Mouse (Mus musculus) heart, postnatal 14 days (tissue): ENCODE data around the gene Hist1h1d. TPM values are rescaled to one million over a fixed set of nuclear protein-coding genes. Genes with fewer than 3 reads are reported as not detected.
"Not testable (repeated sequence)": the region's sequence is repeated elsewhere in the genome, so short reads cannot be mapped to it uniquely, and the experiment has no call there.

ENCODE experiments used
- DNase-seq, 2 experiments: peaks; one replicate each; pipeline ENCODE4 v3.0.0; 2021 to 2022
- intact Hi-C: fragments of 180-260 bp; cut with DNase I; formaldehyde crosslinking; loops from one replicate; pipeline ENCODE4 v1.15.1; 2025
- total RNA-seq, 2 experiments: library from RNA; stranded (reverse); gene quantifications; 2 replicates each; pipeline ENCODE4 v1.2.3; 2021

Gene Hist1h1d
- total RNA-seq, 2 experiments from 2014 or later, result 5.2 to 11.7 TPM

DNA sequence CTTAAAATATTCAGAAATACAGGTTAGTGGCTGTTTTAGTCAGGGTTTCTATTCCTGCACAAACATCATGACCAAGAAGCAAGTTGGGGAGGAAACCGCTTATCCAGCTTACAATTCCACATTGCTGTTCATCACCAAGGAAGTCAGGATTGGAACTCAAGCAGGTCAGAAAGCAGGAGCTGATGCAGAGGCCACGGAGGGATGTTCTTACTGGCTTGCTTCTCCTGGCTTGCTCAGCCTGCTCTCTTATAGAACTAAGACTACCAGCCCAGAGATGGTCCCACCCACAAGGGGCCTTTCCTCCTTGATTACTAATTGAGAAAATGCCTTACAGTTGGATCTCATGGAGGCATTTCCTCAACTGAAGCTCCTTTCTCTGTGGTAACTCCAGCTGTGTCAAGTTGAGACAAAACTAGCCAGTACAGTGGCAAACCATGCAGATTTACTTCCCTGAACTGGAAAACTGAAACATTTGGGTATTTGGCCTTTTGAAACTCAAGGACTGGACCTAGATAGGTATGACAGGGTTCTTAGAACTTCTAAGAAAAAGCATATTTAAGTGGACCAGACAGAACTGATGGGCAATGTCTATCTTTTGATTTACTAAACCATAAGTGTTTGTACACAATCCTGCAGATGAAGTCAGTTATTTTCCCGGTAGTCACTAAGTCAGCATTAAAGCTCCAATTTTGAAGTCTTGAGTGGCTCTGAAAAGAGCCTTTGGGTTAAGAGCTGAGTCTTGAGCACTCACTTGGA, 10.7 kb upstream of the Hist1h1d start:
- not testable (repeated sequence) for DNase-seq
- intact Hi-C loops, result loop anchor here (5.0 kb wide), 1 partner anchor 155 kb away; the partner anchor contains the start of genes Hist1h1t and Hist1h4c

- intact Hi-C loops, result loop anchor here (5.0 kb wide), 1 partner anchor 154 kb away; the partner anchor contains the start of genes Hist1h1t and Hist1h4c
- DNase-seq, result peak; percentile 40 to 58
Measured at GRCm38 (mm10) chr13:23542999-23543607, 10.0 kb upstream of the Hist1h1d start, which contains the start of gene Hist1h2bh. Hist1h2bh (minus strand) TSS chr13:23543392.

GRCm38 (mm10) chr13:23543965-23544786, 8.9 kb upstream of the Hist1h1d start, which contains the start of gene Hist1h3f:
Hist1h3f (plus strand) TSS chr13:23544052.
- intact Hi-C loops, result loop anchor here (5.0 kb wide), 1 partner anchor 153 kb away; the partner anchor contains the start of genes Hist1h1t and Hist1h4c
- peak; percentile 68 for DNase-seq

DNA sequence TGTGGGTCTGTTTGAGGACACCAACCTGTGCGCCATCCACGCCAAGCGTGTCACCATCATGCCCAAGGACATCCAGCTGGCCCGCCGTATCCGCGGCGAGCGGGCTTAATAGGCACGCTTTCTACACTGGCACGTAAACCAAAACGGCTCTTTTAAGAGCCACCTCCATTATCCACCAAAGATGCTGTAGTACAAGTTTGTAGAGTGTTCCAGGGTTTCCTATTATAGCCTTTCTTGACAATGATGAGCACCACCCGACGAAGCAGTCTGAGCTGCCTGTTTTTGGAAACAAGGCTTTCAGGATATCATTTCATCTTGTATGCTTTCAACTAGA, 8.3 kb upstream of the Hist1h1d start:
- not testable (repeated sequence) for DNase-seq
- intact Hi-C loops, result loop anchor here (5.0 kb wide), 1 partner anchor 153 kb away; the partner anchor contains the start of genes Hist1h1t and Hist1h4c

DNA sequence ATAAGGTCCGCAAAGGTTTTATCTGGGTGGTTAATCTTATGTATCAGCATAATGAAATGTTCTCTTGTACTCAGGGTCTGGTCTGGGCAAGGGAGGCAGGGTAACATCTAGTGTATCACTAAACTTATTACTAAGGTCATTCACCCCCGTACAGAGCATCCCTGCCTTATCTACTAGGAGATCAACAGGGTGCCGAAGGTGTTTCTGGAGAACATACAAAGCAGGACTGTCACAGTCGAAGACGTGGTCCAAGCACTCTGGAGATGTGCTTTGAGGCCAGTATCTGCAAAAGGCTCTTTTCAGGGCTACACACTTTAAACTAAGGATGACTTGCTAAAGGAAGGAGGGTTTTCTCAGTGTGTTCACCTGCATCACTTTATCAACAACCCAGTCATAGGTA, 6.4 kb upstream of the Hist1h1d start:
- DNase-seq, result no peak
- intact Hi-C loops, result no loop called here

DNA sequence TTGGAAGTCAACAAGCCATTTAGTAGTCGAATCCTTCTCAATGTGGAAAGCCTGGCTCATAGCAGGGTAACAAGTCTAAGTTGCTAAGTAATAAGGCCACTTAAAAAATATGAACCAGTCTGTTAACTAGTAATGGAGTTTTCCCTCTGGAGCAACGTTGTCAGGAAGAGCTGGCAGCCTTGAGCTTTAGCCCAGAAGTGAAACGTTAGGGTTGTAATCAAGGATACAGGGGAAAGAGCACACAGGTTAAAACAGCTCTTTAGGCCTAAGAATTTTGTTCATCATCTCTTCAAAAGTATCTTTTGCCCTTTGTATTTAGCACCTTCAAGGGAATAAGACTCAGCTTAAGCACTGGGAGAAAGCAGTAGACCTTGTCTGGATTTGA, 2.3 kb upstream of the Hist1h1d start:
- intact Hi-C loops, result no loop called here
- DNase-seq, result no peak

GRCm38 (mm10) chr13:23551146-23551834, 1.8 kb upstream of the Hist1h1d start, which contains the start of gene Hist1h4f:
Hist1h4f (minus strand) TSS chr13:23551648.
- DNase-seq, result peak; percentile 68 to 83
- intact Hi-C loops, result not testable (repeated sequence)

DNA sequence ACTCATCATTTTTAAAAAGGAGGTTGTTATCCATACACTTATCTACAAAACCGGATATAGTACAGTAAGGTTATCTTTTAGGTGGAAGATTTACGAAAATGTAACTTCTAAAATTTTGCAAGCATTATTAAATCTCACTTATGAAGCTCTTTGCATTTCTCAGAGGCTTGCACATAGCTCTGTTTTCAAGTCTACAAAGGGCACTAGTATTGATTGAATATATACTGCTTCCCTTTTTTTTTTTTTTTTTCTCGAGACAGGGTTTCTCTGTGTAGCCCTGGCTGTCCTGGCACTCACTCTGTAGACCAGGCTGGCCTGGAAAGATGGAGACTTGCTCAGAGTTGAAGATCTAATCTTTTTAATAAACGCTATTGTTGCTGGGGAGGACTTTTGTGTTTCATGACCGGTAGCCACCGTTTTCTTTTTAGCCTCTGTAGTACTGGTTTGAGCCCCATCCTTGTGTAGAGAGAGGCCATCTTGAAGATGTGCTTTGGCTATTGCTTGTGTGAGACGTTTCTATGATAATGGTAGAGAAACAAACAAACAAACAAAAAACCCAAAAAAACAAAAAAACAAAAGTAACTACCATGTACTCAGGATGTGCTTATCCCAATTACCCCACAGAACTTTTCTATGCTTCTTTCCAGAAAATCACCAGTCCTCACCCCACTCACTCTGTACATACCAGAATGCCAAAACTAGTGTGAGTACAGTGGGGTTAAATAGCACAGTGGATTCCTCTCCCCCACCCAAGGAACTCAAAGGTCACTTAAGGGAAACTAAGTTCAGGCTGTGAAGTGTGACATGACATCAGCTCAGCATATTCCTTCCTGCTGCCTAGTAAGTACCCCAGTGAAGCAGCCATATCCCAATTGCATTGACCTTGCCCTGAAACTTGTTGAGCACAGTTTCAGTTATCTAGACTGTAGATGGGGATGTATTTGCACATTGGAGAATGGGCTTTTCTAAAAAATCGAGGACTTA, 839 bp upstream of the Hist1h1d start:
- intact Hi-C loops, result no loop called here
- DNase-seq, result no peak

DNA sequence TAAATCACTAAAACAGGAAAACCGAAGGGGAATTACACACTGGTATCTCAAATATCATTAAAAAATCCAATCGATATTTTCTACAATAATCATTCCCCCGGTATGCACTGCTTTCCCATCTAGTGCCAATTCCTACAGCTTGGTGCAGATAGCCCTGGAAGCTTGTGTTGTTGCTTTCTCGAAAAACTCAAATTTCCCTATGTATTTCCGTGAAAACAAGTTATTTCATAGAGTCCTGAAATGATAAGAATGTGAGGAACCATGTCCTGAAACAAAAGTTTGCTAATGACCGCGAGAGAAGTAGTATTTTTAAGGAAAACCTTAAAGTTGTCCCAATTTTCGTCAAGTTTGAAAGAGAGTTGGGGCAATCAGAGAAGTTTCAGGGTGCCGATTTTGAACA, 1.3 kb downstream of the Hist1h1d start:
- intact Hi-C loops, result no loop called here
- no peak for DNase-seq

- peak; percentile 65 to 75 for DNase-seq
- intact Hi-C loops, result no loop called here
Measured at GRCm38 (mm10) chr13:23554925-23555838, 2.1 kb downstream of the Hist1h1d start.

- intact Hi-C loops, result no loop called here
- DNase-seq, result peak; percentile 41 to 62
Measured at GRCm38 (mm10) chr13:23555839-23556416, 2.9 kb downstream of the Hist1h1d start.

DNA sequence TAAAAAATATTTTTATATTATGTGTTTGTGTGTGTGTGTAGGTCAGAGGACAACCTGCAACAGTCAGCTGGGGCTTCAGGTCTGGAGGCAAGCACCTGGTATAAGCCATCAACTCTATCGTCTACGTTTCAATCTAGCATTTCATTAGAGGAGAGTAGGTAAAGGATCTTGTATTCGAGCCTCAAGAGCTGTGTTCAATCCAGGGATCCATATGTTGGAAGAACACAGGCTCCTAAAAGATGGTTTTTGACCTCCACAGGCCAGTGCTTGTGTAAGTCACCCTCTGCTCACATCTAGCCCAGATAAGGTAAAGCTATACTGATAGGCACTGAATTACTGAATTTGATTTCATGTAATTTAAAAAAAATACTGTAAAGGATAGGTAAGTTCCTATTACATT, 3.8 kb downstream of the Hist1h1d start:
- no peak for DNase-seq
- intact Hi-C loops, result no loop called here

GRCm38 (mm10) chr13:23560699-23561098, 7.6 kb downstream of the Hist1h1d start:
- intact Hi-C loops, DNase-seq: not testable (repeated sequence)

- intact Hi-C loops, DNase-seq: not testable (repeated sequence)
Measured at GRCm38 (mm10) chr13:23561531-23561882, 8.4 kb downstream of the Hist1h1d start.

GRCm38 (mm10) chr13:23561883-23562659, 9.0 kb downstream of the Hist1h1d start, which contains the start of gene Hist1h3e:
Hist1h3e (minus strand) TSS chr13:23562369.
- intact Hi-C loops, result not testable (repeated sequence)
- peak; percentile 89 to 94 for DNase-seq

DNA sequence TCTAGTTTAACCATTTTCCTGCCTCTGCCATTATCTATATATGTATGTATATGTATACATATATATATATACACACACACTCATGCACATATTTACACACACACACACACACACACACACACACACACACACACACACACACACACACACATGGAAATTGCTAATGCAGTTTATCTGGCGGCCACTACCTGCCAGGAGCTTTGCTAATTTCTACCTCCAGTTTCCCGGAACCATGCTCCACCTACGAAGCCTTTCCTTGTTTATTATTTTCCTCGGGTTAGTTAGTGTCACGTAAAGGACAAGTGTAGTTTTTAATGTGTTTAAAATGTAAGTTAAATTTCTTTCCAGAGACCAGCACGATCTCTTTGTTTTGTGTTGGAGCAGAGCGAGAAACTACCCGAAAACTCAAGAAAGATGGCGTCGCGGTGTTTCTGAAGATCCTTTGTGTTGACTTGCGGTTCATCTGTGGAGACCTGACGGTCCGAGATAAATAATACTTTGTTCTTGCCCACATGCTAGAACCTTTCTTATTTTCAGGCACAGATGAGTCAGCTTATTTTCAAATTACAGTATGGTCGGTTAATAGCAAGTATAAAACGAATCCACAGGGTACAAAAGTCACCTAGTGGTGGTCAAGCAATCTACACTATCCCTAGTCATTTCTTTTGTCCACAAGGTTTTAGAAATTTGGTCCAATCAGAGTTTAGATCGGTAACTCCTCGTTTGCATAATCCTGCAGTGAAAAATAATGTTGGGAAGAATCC, 9.8 kb downstream of the Hist1h1d start:
- DNase-seq, result peak in 1 of 2 experiments; percentile 40
- intact Hi-C loops, result no loop called here
